Mouse (Mus musculus) kidney, adult 2 months (tissue): ENCODE data around the gene Akr1b8.

Source experiments
- CTCF ChIP-seq: fragments of 200-500 bp; conservative IDR thresholded peaks from 2 replicates; pipeline ENCODE4 v1.5.1; 2011; ENCODE audit warnings: low read depth, mild to moderate bottlenecking, control low read depth, low read length, moderate library complexity, mixed read lengths; ENCODE audit not compliant: insufficient read depth, insufficient read length
- POLR2A ChIP-seq: fragments of 200-500 bp; IDR thresholded peaks from one replicate; pipeline ENCODE4 v1.6.1; 2011; ENCODE audit warnings: low read depth, low read length, control low read depth

DNA sequence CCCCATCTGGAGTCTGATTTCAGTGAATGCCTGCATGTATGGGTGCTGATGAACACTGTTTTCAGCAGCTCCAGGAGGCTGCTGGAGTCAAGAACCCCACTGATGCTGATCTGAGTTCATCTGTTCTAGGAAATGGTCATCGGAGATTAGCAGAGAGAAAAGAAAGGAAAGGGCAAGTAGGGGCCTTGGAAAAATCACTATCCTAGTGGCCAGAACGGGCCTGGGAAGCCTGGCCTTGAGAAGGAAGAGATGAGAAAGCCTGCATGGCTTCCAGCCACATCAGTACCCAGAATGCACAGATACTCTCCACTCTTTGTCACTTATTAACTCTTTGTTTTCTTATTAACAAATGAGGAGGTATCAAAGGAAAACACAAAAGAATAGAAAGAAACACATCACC, 46.8 kb downstream of the Akr1b8 start:
- TF ChIP-seq POLR2A (no peak), CTCF (no peak)
